Mouse (Mus musculus) heart, adult 2 months (tissue): ENCODE measurements around the gene Mlip.

Experiments used
- EP300 ChIP-seq: fragments of 200-500 bp; IDR thresholded peaks from 2 replicates; pipeline ENCODE4 v1.6.1; 2011; ENCODE audit warnings: low read depth, low read length, control low read depth; ENCODE audit not compliant: insufficient read depth
- POLR2A ChIP-seq: fragments of 200-500 bp; IDR thresholded peaks from 2 replicates; pipeline ENCODE4 v1.6.1; 2011; ENCODE audit warnings: mild to moderate bottlenecking, low read depth, low read length, control low read depth; ENCODE audit not compliant: insufficient read depth

DNA sequence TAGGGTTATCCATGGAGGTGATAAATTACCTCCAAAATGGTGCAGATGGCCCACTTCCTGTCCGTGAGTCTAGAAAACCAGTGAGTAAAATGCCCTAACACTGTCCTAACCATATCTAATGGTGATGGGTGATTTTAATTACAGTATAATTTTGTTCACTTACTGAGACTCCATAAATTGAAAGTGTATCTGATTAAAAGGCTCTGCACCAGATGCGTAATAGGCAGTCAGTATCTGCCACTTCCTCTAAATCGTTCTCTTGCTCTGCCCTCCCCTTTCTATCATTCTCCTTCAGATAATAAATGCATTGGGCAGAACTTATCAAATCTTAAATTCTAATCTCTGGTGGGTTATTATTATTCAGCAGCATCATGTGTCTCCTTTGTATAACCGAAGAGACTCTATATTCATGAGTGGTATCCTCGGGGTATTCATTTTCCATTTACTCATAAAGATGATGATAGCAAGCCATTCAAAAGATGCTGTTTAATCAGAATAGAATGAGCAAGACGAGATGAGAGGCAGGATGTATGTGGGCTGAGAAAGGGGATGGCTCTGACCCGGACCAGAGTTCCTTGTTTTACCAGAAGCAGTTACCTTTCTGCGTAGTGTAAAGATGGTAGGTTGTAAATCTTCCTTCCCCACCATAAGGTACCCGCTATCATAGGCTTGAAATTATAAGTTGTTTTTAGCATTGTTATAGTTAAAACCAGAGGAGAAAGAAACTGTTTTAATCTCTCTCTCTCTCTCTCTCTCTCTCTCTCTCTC is 298.2 kb downstream of the Mlip start:
- TF ChIP-seq EP300, result no peak
- TF ChIP-seq POLR2A, result no peak
